Mouse (Mus musculus): ENCODE data around the gene Dhx16. TPM values are rescaled to one million over a fixed set of nuclear protein-coding genes. Genes with fewer than 3 reads are reported as not detected.

Gene Dhx16
- polyA plus RNA-seq (2017; shearing (Covaris generic)), result 10 to 100 TPM; 63.2 to 63.3 TPM

GRCm38 (mm10) chr17:35879245-35880057, at the start of gene Dhx16:
Gene Dhx16 (plus strand): TSS chr17:35879819.

GRCm38 (mm10) chr17:35838122-35838544, 41.5 kb upstream of the Dhx16 start, which contains the start of gene Tubb5:
Gene Tubb5 (minus strand): TSS chr17:35838306.

GRCm38 (mm10) chr17:35841076-35841950, 38.3 kb upstream of the Dhx16 start, which contains the start of gene Mdc1:
Gene Mdc1 (plus strand): TSS chr17:35841515.

GRCm38 (mm10) chr17:35861198-35861857, 18.3 kb upstream of the Dhx16 start, which contains the start of gene Nrm:
Gene Nrm (plus strand): TSS chr17:35861318.

GRCm38 (mm10) chr17:35865481-35866280, 13.9 kb upstream of the Dhx16 start, which contains the start of gene Ppp1r18:
Gene Ppp1r18 (plus strand): TSS chr17:35865593.

GRCm38 (mm10) chr17:35896781-35897643, 17.4 kb downstream of the Dhx16 start, which contains the start of gene 2310061I04Rik:
Gene 2310061I04Rik (minus strand): TSS chr17:35897431.

GRCm38 (mm10) chr17:35909919-35910369, 30.3 kb downstream of the Dhx16 start, which contains the start of gene Atat1:
Gene Atat1 (minus strand): TSS chr17:35910075.

GRCm38 (mm10) chr17:35916297-35917142, 36.9 kb downstream of the Dhx16 start, which contains the start of the genes Mrps18b and Ppp1r10:
Gene Mrps18b (minus strand): TSS chr17:35916389.
Gene Ppp1r10 (plus strand): TSS chr17:35916434.

Other genes starting within 250 kb of the Dhx16 start
- not detected for gene Mucl3, start 236.1 kb upstream of the Dhx16 start, polyA plus RNA-seq (2017; shearing (Covaris generic))
- 10 to 100 TPM; 27.1 to 30.7 TPM for gene Vars2, start 212.2 kb upstream of the Dhx16 start, polyA plus RNA-seq (2017; shearing (Covaris generic))
- gene Gtf2h4, start 206.1 kb upstream of the Dhx16 start, polyA plus RNA-seq (2017; shearing (Covaris generic)), result 10 to 100 TPM; 24.3 to 29.4 TPM
- 10 to 100 TPM in 1 of 2 experiments, 1 to 10 TPM in 1; 6.2 to 13.2 TPM for gene Ddr1, start 175.2 kb upstream of the Dhx16 start, polyA plus RNA-seq (2017; shearing (Covaris generic))
- 10 to 100 TPM in 1 of 2 experiments, 1 to 10 TPM in 1; 1.3 to 15.6 TPM for gene Ier3, start 58.1 kb upstream of the Dhx16 start, polyA plus RNA-seq (2017; shearing (Covaris generic))
- gene Flot1, start 56.6 kb upstream of the Dhx16 start, polyA plus RNA-seq (2017; shearing (Covaris generic)), result 10 to 100 TPM; 50.7 to 73.5 TPM
- gene Tubb5, start 41.5 kb upstream of the Dhx16 start, polyA plus RNA-seq (2017; shearing (Covaris generic)), result 100 to 1,000 TPM in 1 of 2 experiments, 10 to 100 TPM in 1; 97.3 to 106 TPM
- gene Mdc1, start 38.3 kb upstream of the Dhx16 start, polyA plus RNA-seq (2017; shearing (Covaris generic)), result 10 to 100 TPM; 11.1 to 14.2 TPM
- gene Nrm, start 18.5 kb upstream of the Dhx16 start, polyA plus RNA-seq (2017; shearing (Covaris generic)), result 10 to 100 TPM; 18.1 to 29.3 TPM
- 100 to 1,000 TPM; 514 to 647 TPM for gene Ppp1r18, start 14.2 kb upstream of the Dhx16 start, polyA plus RNA-seq (2017; shearing (Covaris generic))
- gene 2310061I04Rik, start 17.6 kb downstream of the Dhx16 start, polyA plus RNA-seq (2017; shearing (Covaris generic)), result 10 to 100 TPM; 46.1 to 55.6 TPM
- 10 to 100 TPM; 17.2 to 20.9 TPM for gene Atat1, start 30.3 kb downstream of the Dhx16 start, polyA plus RNA-seq (2017; shearing (Covaris generic))
- 10 to 100 TPM; 68.4 to 80.0 TPM for gene Mrps18b, start 36.6 kb downstream of the Dhx16 start, polyA plus RNA-seq (2017; shearing (Covaris generic))
- 10 to 100 TPM; 51.4 to 69.4 TPM for gene Ppp1r10, start 36.6 kb downstream of the Dhx16 start, polyA plus RNA-seq (2017; shearing (Covaris generic))
- gene Abcf1, start 89.9 kb downstream of the Dhx16 start, polyA plus RNA-seq (2017; shearing (Covaris generic)), result 100 to 1,000 TPM; 127 to 153 TPM
- 10 to 100 TPM; 72.7 to 92.0 TPM for gene Gnl1, start 100.0 kb downstream of the Dhx16 start, polyA plus RNA-seq (2017; shearing (Covaris generic))
- 10 to 100 TPM; 42.7 to 43.0 TPM for gene Prr3, start 100.4 kb downstream of the Dhx16 start, polyA plus RNA-seq (2017; shearing (Covaris generic))
- gene H2-T24, start 140.7 kb downstream of the Dhx16 start, polyA plus RNA-seq (2017; shearing (Covaris generic)), result 10 to 100 TPM; 21.7 to 27.2 TPM
- gene H2-T23, start 153.0 kb downstream of the Dhx16 start, polyA plus RNA-seq (2017; shearing (Covaris generic)), result 100 to 1,000 TPM; 636 to 770 TPM
- gene H2-T22, start 162.9 kb downstream of the Dhx16 start, polyA plus RNA-seq (2017; shearing (Covaris generic)), result 100 to 1,000 TPM; 196 to 203 TPM
- gene Gm6034, start 163.1 kb downstream of the Dhx16 start, polyA plus RNA-seq (2017; shearing (Covaris generic)), result under 1 TPM; 0.31 to 0.40 TPM
- not detected for gene Gm11127, start 178.6 kb downstream of the Dhx16 start, polyA plus RNA-seq (2017; shearing (Covaris generic))
- 1 to 10 TPM in 1 of 2 experiments, under 1 TPM in 1; 0.40 to 1.5 TPM for gene Gm19684, start 241.9 kb downstream of the Dhx16 start, polyA plus RNA-seq (2017; shearing (Covaris generic))
- gene Gm7030, start 249.6 kb downstream of the Dhx16 start, polyA plus RNA-seq (2017; shearing (Covaris generic)), result not detected

Measured in inflammation-experienced regulatory T-cells (primary cell).